11 mouse cellular contexts compared by ENCODE assay signal in genomic region chr19:10905728-10906000, GRCm38 (mm10). TPM values are rescaled to one million over a fixed set of nuclear protein-coding genes. Genes with fewer than 3 reads are reported as not detected.
A peak's percentile ranks its signal among the peaks of the same experiment; 100 is the strongest.
DNase-seq lines count a peak whose midpoint lies in the region; ATAC-seq and TF ChIP-seq lines count a peak whose summit lies in the region.
"Had no signal": no experiment of that assay in that cellular context is flagged by ENCODE, and none has a peak within 500 bp of the region (broad histone marks: within the 10 kb centered on the region; RNA-seq: fewer than 3 reads in every experiment).

No protein-coding gene starts in this region.

- no peak overlapping the region for H3K4me3 ChIP-seq in heart, postnatal 0 days (ENCODE audit: low read depth, low read length)
- no peak overlapping the region for H3K4me3 ChIP-seq in midbrain, embryonic 15.5 days
- no peak overlapping the region for H3K4me3 ChIP-seq in midbrain, embryonic 14.5 days (replicated peaks; ENCODE audit: low read depth, low read length)
- H3K4me3 ChIP-seq in intestine, embryonic 16.5 days (ENCODE audit: low read length): no peak overlapping the region
- no peak overlapping the region for H3K4me3 ChIP-seq in small intestine, adult 2 months (ENCODE audit: low read depth, low read length)

- peaks cover 27% of the 10 kb centered on the region; the same call in 1 of the 2 replicates for H3K4me1 ChIP-seq in heart, postnatal 0 days (ENCODE audit: control insufficient read depth, insufficient read depth)
- H3K4me1 ChIP-seq in midbrain, embryonic 15.5 days: no peaks in the 10 kb centered on the region
- H3K4me1 ChIP-seq in midbrain, embryonic 14.5 days (ENCODE audit: control insufficient read depth, insufficient read depth, low read length): no peaks in the 10 kb centered on the region
- peaks cover 26% of the 10 kb centered on the region for H3K4me1 ChIP-seq in intestine, embryonic 16.5 days (ENCODE audit: control insufficient read depth, insufficient read depth, low read length)
- H3K4me1 ChIP-seq in small intestine, adult 2 months (ENCODE audit: control insufficient read depth, insufficient read depth, insufficient read length, low read length): 0 out of 2 replicates have a peak, but pooled peaks cover 2% of the 10 kb centered on the region

- H3K36me3 ChIP-seq in heart, postnatal 0 days (replicated peaks; ENCODE audit: control insufficient read depth, insufficient read depth, low read length): peaks cover 65% of the 10 kb centered on the region
- peaks cover 41% of the 10 kb centered on the region for H3K36me3 ChIP-seq in midbrain, embryonic 15.5 days (replicated peaks)
- peaks cover 71% of the 10 kb centered on the region for H3K36me3 ChIP-seq in midbrain, embryonic 14.5 days (ENCODE audit: control insufficient read depth, insufficient read depth, low read length)
- H3K36me3 ChIP-seq in intestine, embryonic 16.5 days (ENCODE audit: control insufficient read depth, insufficient read depth, low read length): peaks cover 27% of the 10 kb centered on the region; the same call in 1 of the 2 replicates
- H3K36me3 ChIP-seq in small intestine, adult 2 months (ENCODE audit: control insufficient read depth, insufficient read depth, low read length): peaks cover 41% of the 10 kb centered on the region

- TF ChIP-seq EP300 in heart, postnatal 0 days (IDR thresholded peaks at IDR 0.05; ENCODE audit: low read depth): no peak

- 27% methylated on average over 5 of the region's 5 CpGs for WGBS in heart, postnatal 0 days
- 76% methylated on average over 5 of the region's 5 CpGs for WGBS in midbrain, embryonic 15.5 days
- 84% methylated on average over 5 of the region's 5 CpGs for WGBS in midbrain, embryonic 14.5 days
- 44% methylated on average over 5 of the region's 5 CpGs for WGBS in intestine, embryonic 16.5 days
- 74% methylated on average over 5 of the region's 5 CpGs for WGBS in small intestine, adult 2 months

- no peak overlapping the region for H3K9ac ChIP-seq in heart, postnatal 0 days (replicated peaks; ENCODE audit: low read depth, low read length)
- H3K9ac ChIP-seq in midbrain, embryonic 15.5 days: no peak overlapping the region
- H3K9ac ChIP-seq in midbrain, embryonic 14.5 days (replicated peaks; ENCODE audit: low read length): no peak overlapping the region
- peak overlapping the region; percentile 46 for H3K9ac ChIP-seq in intestine, embryonic 16.5 days (ENCODE audit: low read depth, low read length)

- no peaks in the 10 kb centered on the region for H3K9me3 ChIP-seq in heart, postnatal 0 days (replicated peaks; ENCODE audit: control insufficient read depth, low read length)
- no peaks in the 10 kb centered on the region for H3K9me3 ChIP-seq in midbrain, embryonic 15.5 days
- H3K9me3 ChIP-seq in midbrain, embryonic 14.5 days (ENCODE audit: control insufficient read depth, low read length): no peaks in the 10 kb centered on the region
- H3K9me3 ChIP-seq in intestine, embryonic 16.5 days (ENCODE audit: control insufficient read depth, low read length): no peaks in the 10 kb centered on the region

- TF ChIP-seq CTCF in heart, postnatal 0 days (IDR thresholded peaks at IDR 0.05; ENCODE audit: low read depth): no peak
- TF ChIP-seq CTCF in small intestine, adult 2 months (IDR thresholded peaks at IDR 0.05; ENCODE audit: extremely low read depth, insufficient read length, insufficient replicate concordance, low read depth, low read length): no peak

- peak overlapping the region; percentile 88 for H3K27ac ChIP-seq in heart, postnatal 0 days (ENCODE audit: low read depth)
- H3K27ac ChIP-seq in midbrain, embryonic 15.5 days: 0 out of 2 replicates have a peak overlapping the region, but pooled peaks have one; percentile 31
- no peak overlapping the region for H3K27ac ChIP-seq in midbrain, embryonic 14.5 days (replicated peaks; ENCODE audit: low read depth, low read length)
- H3K27ac ChIP-seq in intestine, embryonic 16.5 days (ENCODE audit: low read length): peak overlapping the region; percentile 93
- H3K27ac ChIP-seq in small intestine, adult 2 months (ENCODE audit: insufficient read depth, low read depth, low read length): peak overlapping the region; percentile 58

- no peak for DNase-seq in heart, postnatal 0 days (ENCODE audit: low spot score)
- DNase-seq in heart, adult 8-10 months (ENCODE audit: low spot score): no peak
- DNase-seq in midbrain, embryonic 14.5 days: no peak
- no peak for DNase-seq in ovary, postnatal 14 days (ENCODE audit: low spot score)
- no peak for DNase-seq in cerebellum, postnatal 14 days
- DNase-seq: cerebellum, adult 11 months had no signal

- no peak for TF ChIP-seq POLR2A in small intestine, adult 2 months (IDR thresholded peaks at IDR 0.05; ENCODE audit: low read depth, low read length)

- no peaks in the 10 kb centered on the region for H3K27me3 ChIP-seq in heart, postnatal 0 days (ENCODE audit: control insufficient read depth, insufficient read depth, low read length)
- no peaks in the 10 kb centered on the region for H3K27me3 ChIP-seq in midbrain, embryonic 15.5 days (replicated peaks)
- no peaks in the 10 kb centered on the region for H3K27me3 ChIP-seq in midbrain, embryonic 14.5 days (ENCODE audit: control insufficient read depth, insufficient read depth, low read length)
- H3K27me3 ChIP-seq in intestine, embryonic 16.5 days (replicated peaks; ENCODE audit: control insufficient read depth, insufficient read depth, low read length): no peaks in the 10 kb centered on the region
- H3K27me3 ChIP-seq in small intestine, adult 2 months (ENCODE audit: control insufficient read depth, insufficient read depth, low read length): no peaks in the 10 kb centered on the region

- no peak; the same call in 1 of the 2 replicates for ATAC-seq in heart, postnatal 0 days (ENCODE audit: insufficient read depth, low read depth)
- no peak for ATAC-seq in midbrain, embryonic 15.5 days (replicated peaks)
- no peak for ATAC-seq in midbrain, embryonic 14.5 days (ENCODE audit: low FRiP score, low TSS enrichment)
- 0 out of 2 replicates have a peak, but pooled peaks have one; percentile 14 for ATAC-seq in intestine, embryonic 16.5 days

- no peak overlapping the region for H3K4me2 ChIP-seq in heart, postnatal 0 days (ENCODE audit: low read depth, low read length)
- no peak overlapping the region for H3K4me2 ChIP-seq in midbrain, embryonic 15.5 days
- no peak overlapping the region for H3K4me2 ChIP-seq in midbrain, embryonic 14.5 days (ENCODE audit: low read length)
- H3K4me2 ChIP-seq in intestine, embryonic 16.5 days (ENCODE audit: low read depth, low read length): peak overlapping the region; percentile 25; the same call in 1 of the 2 replicates

RNA-seq across cellular contexts. Expression of gene Prpf19, which starts 10.6 kb away (rescaled TPM):
- total RNA-seq in heart, postnatal 0 days (2014; rRNA removed; ENCODE audit: low replicate concordance): 362 and 463 TPM in 2 replicates
- polyA plus RNA-seq in heart, postnatal 0 days (2015; fragmentation: Nextera tagmentation; extraction: Ambion mirVana): 33.0 and 36.8 TPM in 2 replicates
- 100 to 1,000 TPM; 259 to 280 (median 264) TPM for total RNA-seq in heart, adult 8-10 months (2022)
- 44.5 and 47.5 TPM in 2 replicates for polyA plus RNA-seq in midbrain, embryonic 15.5 days (2015; fragmentation: Nextera tagmentation; extraction: Ambion mirVana)
- polyA plus RNA-seq in midbrain, embryonic 14.5 days (2014; fragmentation: Nextera tagmentation; extraction: Ambion mirVana): 39.2 and 69.0 TPM in 2 replicates
- 32.1 and 35.0 TPM in 2 replicates for polyA plus RNA-seq in intestine, embryonic 16.5 days (2015; fragmentation: Nextera tagmentation; extraction: Ambion mirVana)
- polyA plus RNA-seq in small intestine, adult 2 months (2012; rRNA removed): 63.6 and 114 TPM in 2 replicates

RNA-seq across cellular contexts. Expression of gene Zp1, which starts 14.8 kb away (rescaled TPM):
- not detected in 2 replicates for total RNA-seq in heart, postnatal 0 days (2014; rRNA removed; ENCODE audit: low replicate concordance)
- 0.19 TPM in 1 of 2 replicates, not detected in the other for polyA plus RNA-seq in heart, postnatal 0 days (2015; fragmentation: Nextera tagmentation; extraction: Ambion mirVana)
- not detected for total RNA-seq in heart, adult 8-10 months (2022)
- 0.49 and 0.79 TPM in 2 replicates for polyA plus RNA-seq in midbrain, embryonic 15.5 days (2015; fragmentation: Nextera tagmentation; extraction: Ambion mirVana)
- 0.33 and 0.38 TPM in 2 replicates for polyA plus RNA-seq in midbrain, embryonic 14.5 days (2014; fragmentation: Nextera tagmentation; extraction: Ambion mirVana)
- polyA plus RNA-seq in intestine, embryonic 16.5 days (2015; fragmentation: Nextera tagmentation; extraction: Ambion mirVana): not detected in 2 replicates
- 0.05 and 0.14 TPM in 2 replicates for polyA plus RNA-seq in small intestine, adult 2 months (2012; rRNA removed)
- total RNA-seq: gastrocnemius, adult 18-20 months; layer of hippocampus, adult 18-20 months had no signal

RNA-seq across cellular contexts. Expression of gene Tmem109, which starts 23.9 kb away (rescaled TPM):
- total RNA-seq in heart, postnatal 0 days (2014; rRNA removed; ENCODE audit: low replicate concordance): 80.6 and 99.8 TPM in 2 replicates
- 85.8 and 90.9 TPM in 2 replicates for polyA plus RNA-seq in heart, postnatal 0 days (2015; fragmentation: Nextera tagmentation; extraction: Ambion mirVana)
- total RNA-seq in heart, adult 8-10 months (2022): 100 to 1,000 TPM; 103 to 117 (median 104) TPM
- polyA plus RNA-seq in midbrain, embryonic 15.5 days (2015; fragmentation: Nextera tagmentation; extraction: Ambion mirVana): 46.2 and 48.4 TPM in 2 replicates
- 35.8 and 41.2 TPM in 2 replicates for polyA plus RNA-seq in midbrain, embryonic 14.5 days (2014; fragmentation: Nextera tagmentation; extraction: Ambion mirVana)
- polyA plus RNA-seq in intestine, embryonic 16.5 days (2015; fragmentation: Nextera tagmentation; extraction: Ambion mirVana): 72.8 and 78.7 TPM in 2 replicates
- 23.6 and 26.8 TPM in 2 replicates for polyA plus RNA-seq in small intestine, adult 2 months (2012; rRNA removed)

RNA-seq across cellular contexts. Expression of gene Ptgdr2, which starts 31.3 kb away (rescaled TPM):
- total RNA-seq in heart, postnatal 0 days (2014; rRNA removed; ENCODE audit: low replicate concordance): 0.11 and 0.39 TPM in 2 replicates
- polyA plus RNA-seq in heart, postnatal 0 days (2015; fragmentation: Nextera tagmentation; extraction: Ambion mirVana): 0.04 and 0.07 TPM in 2 replicates
- total RNA-seq in heart, adult 8-10 months (2022): under 1 TPM in 1 of 4 experiments, not detected in 3; 0.19 TPM
- 0.06 and 0.12 TPM in 2 replicates for polyA plus RNA-seq in midbrain, embryonic 15.5 days (2015; fragmentation: Nextera tagmentation; extraction: Ambion mirVana)
- 0.16 and 0.18 TPM in 2 replicates for polyA plus RNA-seq in midbrain, embryonic 14.5 days (2014; fragmentation: Nextera tagmentation; extraction: Ambion mirVana)
- polyA plus RNA-seq in intestine, embryonic 16.5 days (2015; fragmentation: Nextera tagmentation; extraction: Ambion mirVana): 0.05 and 0.11 TPM in 2 replicates
- 0.86 and 1.1 TPM in 2 replicates for polyA plus RNA-seq in small intestine, adult 2 months (2012; rRNA removed)
- total RNA-seq: gastrocnemius, adult 18-20 months had no signal

RNA-seq across cellular contexts. Expression of gene Tmem132a, which starts 35.9 kb away (rescaled TPM):
- total RNA-seq in heart, postnatal 0 days (2014; rRNA removed; ENCODE audit: low replicate concordance): 69.1 and 71.7 TPM in 2 replicates
- 19.3 and 19.5 TPM in 2 replicates for polyA plus RNA-seq in heart, postnatal 0 days (2015; fragmentation: Nextera tagmentation; extraction: Ambion mirVana)
- 10 to 100 TPM in 3 of 4 experiments, 1 to 10 TPM in 1; 9.2 to 11.3 (median 10.9) TPM for total RNA-seq in heart, adult 8-10 months (2022)
- 224 and 236 TPM in 2 replicates for polyA plus RNA-seq in midbrain, embryonic 15.5 days (2015; fragmentation: Nextera tagmentation; extraction: Ambion mirVana)
- polyA plus RNA-seq in midbrain, embryonic 14.5 days (2014; fragmentation: Nextera tagmentation; extraction: Ambion mirVana): 183 and 191 TPM in 2 replicates
- polyA plus RNA-seq in intestine, embryonic 16.5 days (2015; fragmentation: Nextera tagmentation; extraction: Ambion mirVana): 29.9 and 32.3 TPM in 2 replicates
- 4.9 and 5.0 TPM in 2 replicates for polyA plus RNA-seq in small intestine, adult 2 months (2012; rRNA removed)
